Mouse (Mus musculus) bone marrow macrophage, adult 2 months (primary cell): Measurements from ENCODE around the gene Nab1.

Experiments
- CTCF ChIP-seq: IDR thresholded peaks from 2 replicates; pipeline ENCODE4 v1.5.1; 2012; ENCODE audit warnings: low read depth, mild to moderate bottlenecking, low read length, moderate library complexity
- POLR2A ChIP-seq: IDR thresholded peaks from 2 replicates; pipeline ENCODE4 v1.6.1; 2012; ENCODE audit warnings: mild to moderate bottlenecking, low read depth, low read length, borderline replicate concordance

DNA sequence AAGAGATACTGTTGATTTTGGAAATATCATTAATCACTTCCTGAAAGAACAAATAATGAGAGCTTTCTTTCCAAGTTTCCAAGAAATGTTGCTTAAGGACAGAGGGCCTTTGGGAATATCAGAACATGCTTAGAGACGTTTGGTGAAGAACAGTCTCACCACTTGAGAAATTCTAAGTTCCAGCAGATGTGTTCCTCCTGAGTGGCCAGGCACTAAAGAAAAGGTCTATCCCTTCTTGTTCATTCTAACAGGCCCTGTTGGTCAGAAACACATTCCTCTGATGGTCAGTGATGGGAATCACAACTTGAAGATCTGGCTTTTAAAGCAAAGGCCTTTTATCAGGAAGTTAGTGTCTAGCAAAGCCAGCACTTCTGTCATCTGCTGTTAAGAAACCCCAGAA lies 76.6 kb downstream of the Nab1 start:
- TF ChIP-seq CTCF (no peak), POLR2A (no peak)
